8 mouse cellular contexts compared by ENCODE assay signal in genomic region chr7:104218701-104219569, GRCm38 (mm10). TPM values are rescaled to one million over a fixed set of nuclear protein-coding genes. Genes with fewer than 3 reads are reported as not detected.
DNase-seq lines count a peak whose midpoint lies in the region; ATAC-seq lines count a peak whose summit lies in the region.

Gene Trim6 (plus strand): TSS chr7:104218793.

- DNase-seq in cerebellum, postnatal 14 days: peak; percentile 7 to 46
- DNase-seq in cerebellum, postnatal 25 days: peak; percentile 10 to 27
- peak; percentile 77 for DNase-seq in gastrocnemius, postnatal 14 days
- peak; percentile 65 for DNase-seq in liver, embryonic 11.5 days (ENCODE audit: low spot score)
- DNase-seq in thymus, postnatal 14 days: peak; percentile 12

- ATAC-seq in cerebellum, adult (ENCODE audit: insufficient number of reproducible peaks, low FRiP score, low TSS enrichment): no peak
- peak; percentile 63 for ATAC-seq in hindbrain, embryonic 16.5 days
- ATAC-seq in liver, embryonic 11.5 days (replicated peaks; ENCODE audit: low FRiP score): peak; percentile 78
- peak; percentile 58 for ATAC-seq in midbrain, embryonic 16.5 days

- intact Hi-C loops in gastrocnemius, postnatal 14 days (cut with DNase I; ENCODE audit: low total_unique reads): loop anchor here (10.0 kb wide), 1 partner anchor 664 kb away; the partner anchor contains the start of gene Olfr615

- H3K27ac ChIP-seq in hindbrain, embryonic 16.5 days (ENCODE audit: low read depth, low read length): no peak within 1 kb of the TSS
- no peak within 1 kb of the TSS for H3K27ac ChIP-seq in liver, embryonic 11.5 days (ENCODE audit: low read depth, low read length)
- H3K27ac ChIP-seq in midbrain, embryonic 16.5 days (ENCODE audit: low read length): no peak within 1 kb of the TSS

- no peaks in the 10 kb centered on the region for H3K36me3 ChIP-seq in hindbrain, embryonic 16.5 days (ENCODE audit: control insufficient read depth, insufficient read depth, low read length)
- H3K36me3 ChIP-seq in liver, embryonic 11.5 days (ENCODE audit: control insufficient read depth, insufficient read depth, low read length): no peaks in the 10 kb centered on the region
- no peaks in the 10 kb centered on the region for H3K36me3 ChIP-seq in midbrain, embryonic 16.5 days (ENCODE audit: control insufficient read depth, insufficient read depth, low read length)

- H3K4me3 ChIP-seq in hindbrain, embryonic 16.5 days (ENCODE audit: low read length): peak within 1 kb of the TSS; percentile 35
- peak within 1 kb of the TSS; percentile 50 for H3K4me3 ChIP-seq in liver, embryonic 11.5 days (ENCODE audit: low read depth, low read length)
- peak within 1 kb of the TSS; percentile 21 for H3K4me3 ChIP-seq in midbrain, embryonic 16.5 days (ENCODE audit: low read depth, low read length)

- H3K4me2 ChIP-seq in hindbrain, embryonic 16.5 days (ENCODE audit: low read length): peak within 1 kb of the TSS; percentile 57
- peak within 1 kb of the TSS; percentile 82 for H3K4me2 ChIP-seq in liver, embryonic 11.5 days
- H3K4me2 ChIP-seq in midbrain, embryonic 16.5 days (ENCODE audit: low read length): peak within 1 kb of the TSS; percentile 50

- no peaks in the 10 kb centered on the region for H3K9me3 ChIP-seq in hindbrain, embryonic 16.5 days (ENCODE audit: control insufficient read depth, low read length)
- no peaks in the 10 kb centered on the region for H3K9me3 ChIP-seq in liver, embryonic 11.5 days (ENCODE audit: control insufficient read depth, low read length)
- no peaks in the 10 kb centered on the region for H3K9me3 ChIP-seq in midbrain, embryonic 16.5 days (replicated peaks; ENCODE audit: control insufficient read depth, low read length, poor library complexity, severe bottlenecking)

- peak within 1 kb of the TSS; percentile 39 for H3K9ac ChIP-seq in hindbrain, embryonic 16.5 days (ENCODE audit: low read depth, low read length)
- peak within 1 kb of the TSS; percentile 58 for H3K9ac ChIP-seq in liver, embryonic 11.5 days (ENCODE audit: low read depth, low read length)
- no peak within 1 kb of the TSS for H3K9ac ChIP-seq in midbrain, embryonic 16.5 days (ENCODE audit: low read depth, low read length)

- WGBS in hindbrain, embryonic 16.5 days: 4% methylated on average over 37 of the region's 37 CpGs
- 3% methylated on average over 37 of the region's 37 CpGs for WGBS in liver, embryonic 11.5 days
- 4% methylated on average over 37 of the region's 37 CpGs for WGBS in midbrain, embryonic 16.5 days

- peaks cover 3% of the 10 kb centered on the region; the same call in 1 of the 2 replicates for H3K4me1 ChIP-seq in hindbrain, embryonic 16.5 days (ENCODE audit: control insufficient read depth, insufficient read depth, low read depth, low read length)
- no peaks in the 10 kb centered on the region; the same call in 1 of the 2 replicates for H3K4me1 ChIP-seq in liver, embryonic 11.5 days (replicated peaks; ENCODE audit: control insufficient read depth, insufficient read depth, low read length)
- H3K4me1 ChIP-seq in midbrain, embryonic 16.5 days (ENCODE audit: control insufficient read depth, insufficient read depth, low read length): peaks cover 3% of the 10 kb centered on the region; the same call in 1 of the 2 replicates

- H3K27me3 ChIP-seq in hindbrain, embryonic 16.5 days (replicated peaks; ENCODE audit: control insufficient read depth, insufficient read depth, low read length): no peaks in the 10 kb centered on the region
- no peaks in the 10 kb centered on the region for H3K27me3 ChIP-seq in liver, embryonic 11.5 days (replicated peaks; ENCODE audit: control insufficient read depth, insufficient read depth, low read length)
- H3K27me3 ChIP-seq in midbrain, embryonic 16.5 days (ENCODE audit: control insufficient read depth, insufficient read depth, low read depth, low read length): no peaks in the 10 kb centered on the region

RNA-seq across cellular contexts. Expression of gene Trim6, which starts in this region (rescaled TPM):
- total RNA-seq in gastrocnemius, postnatal 14 days (2021): under 1 TPM; 0.18 to 0.31 TPM
- 0.30 and 0.41 TPM in 2 replicates for polyA plus RNA-seq in hindbrain, embryonic 16.5 days (2015; fragmentation: Nextera tagmentation; extraction: Ambion mirVana)
- polyA plus RNA-seq in liver, embryonic 11.5 days (2014; fragmentation: Nextera tagmentation; extraction: Ambion mirVana): 3.6 and 4.2 TPM in 2 replicates
- polyA plus RNA-seq in midbrain, embryonic 16.5 days (2015; fragmentation: Nextera tagmentation; extraction: Ambion mirVana): 0.35 and 0.46 TPM in 2 replicates

Comparison
In these comparisons a context has a peak if more than half of its experiments do, and no peak if none do; other contexts are left out.
1. Peak in DNase-seq in gastrocnemius, postnatal 14 days; RNA of the gene not detected or under 1 TPM.
2. Peak in ATAC-seq, H3K4me3 ChIP-seq, H3K9ac ChIP-seq and H3K4me2 ChIP-seq in hindbrain, embryonic 16.5 days; RNA of the gene not detected or under 1 TPM.
3. Peak in ATAC-seq, H3K4me3 ChIP-seq and H3K4me2 ChIP-seq in midbrain, embryonic 16.5 days; RNA of the gene not detected or under 1 TPM.
4. DNase-seq: peak in every context shown above with its lines; median percentile 77 in gastrocnemius, postnatal 14 days; 65 in liver, embryonic 11.5 days; 26 in cerebellum, postnatal 14 days; 18 in cerebellum, postnatal 25 days; 12 in thymus, postnatal 14 days.